Mouse (Mus musculus): ENCODE data around the gene Ddost.

DNA sequence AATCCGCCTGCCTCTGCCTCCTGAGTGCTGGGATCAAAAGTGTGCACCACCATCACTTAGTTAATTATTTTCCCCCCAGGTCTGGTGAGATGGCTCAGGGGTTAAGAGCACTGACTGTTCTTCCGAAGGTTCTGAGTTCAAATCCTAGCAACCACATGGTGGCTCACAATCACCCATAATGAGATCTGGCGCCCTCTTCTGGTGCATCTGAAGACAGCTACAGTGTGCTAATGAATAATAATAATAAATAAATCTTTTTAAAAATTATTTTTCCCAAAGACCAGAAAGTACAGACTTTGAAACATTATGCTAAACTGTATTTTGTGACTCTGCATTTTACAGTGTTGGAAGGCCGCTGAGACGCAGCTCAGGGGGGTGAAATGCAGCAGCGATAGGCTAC is 31.1 kb downstream of the Ddost start:
- TF ChIP-seq ZNF384 (IDR thresholded peaks at IDR 0.05; ENCODE audit: low read depth, low read length) (no peak), ZC3H11A (IDR thresholded peaks at IDR 0.05; ENCODE audit: borderline replicate concordance, low read depth, low read length) (no peak)
